Mouse (Mus musculus) liver (tissue): ENCODE data around the gene Gar1.

ENCODE experiments used
- DNase-seq: peaks from one replicate; pipeline ENCODE4 v3.0.0-alpha.2; 2020; ENCODE audit warnings: mixed read lengths

Gar1 gene

DNA sequence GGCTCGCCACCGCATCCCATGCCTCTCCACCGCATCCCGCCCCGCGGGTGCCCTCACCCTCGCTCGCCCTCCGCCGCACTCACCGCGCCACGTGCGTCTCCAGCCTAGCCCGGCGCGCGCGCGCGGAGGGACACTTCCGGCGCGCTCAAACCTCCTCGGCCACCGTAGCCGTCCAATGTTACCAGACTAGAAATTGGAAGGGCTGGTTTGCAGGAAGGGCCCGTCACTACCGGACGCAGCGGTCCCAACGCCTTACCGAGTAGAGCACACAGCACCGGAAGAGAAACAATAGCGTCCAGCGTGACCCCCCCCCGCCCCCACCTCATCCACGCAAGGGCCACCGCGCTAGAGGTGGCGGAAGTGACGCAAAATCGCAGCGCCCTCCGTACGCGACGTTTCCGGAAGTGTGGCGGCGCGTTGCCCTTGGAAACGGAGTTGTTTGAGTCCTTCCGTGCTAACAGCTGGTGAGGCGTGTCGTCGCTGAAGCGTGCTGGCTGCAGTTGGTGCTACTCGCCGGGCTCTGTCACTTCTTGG is at the start of gene Gar1:
Gene Gar1, minus strand, starts transcription at position 362 of the 534 bp plus-strand sequence.
- DNase-seq: peak; percentile 92

- DNase-seq: no peak
Measured at GRCm38 (mm10) chr3:129879913-129880312, 48.7 kb upstream of the Gar1 start.

DNA sequence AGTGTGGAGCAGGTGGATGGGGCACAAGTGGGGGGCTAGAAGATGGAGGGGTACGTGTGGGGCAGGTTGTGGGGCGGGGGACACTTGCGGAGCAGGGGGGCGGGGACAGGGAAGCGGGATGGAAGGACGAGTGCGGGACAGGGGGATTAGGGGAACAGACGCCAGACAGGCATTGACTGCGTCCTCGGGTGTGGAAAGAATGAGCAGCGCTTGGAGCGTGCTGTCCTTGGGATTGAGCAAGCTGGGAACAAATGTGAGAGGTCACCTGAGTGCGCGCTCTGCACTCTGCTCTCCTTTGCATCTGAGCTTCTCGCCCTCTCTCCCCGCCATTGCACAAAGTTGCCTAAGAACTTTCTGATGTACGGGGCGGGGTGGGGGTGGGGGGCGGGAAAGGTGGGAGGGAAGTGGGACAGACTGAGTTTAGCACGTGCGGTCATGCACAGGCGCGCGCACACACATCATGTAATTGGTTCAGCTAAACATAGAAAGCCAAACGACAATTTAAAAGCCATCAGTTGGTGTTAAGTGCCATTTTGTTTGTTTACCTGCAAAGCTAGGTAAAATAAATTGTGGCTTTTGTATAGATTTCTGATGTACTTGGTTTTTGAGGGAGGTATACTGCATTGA is 48.0 kb upstream of the Gar1 start:
- DNase-seq: peak; percentile 63

- DNase-seq: peak; percentile 91
Measured at GRCm38 (mm10) chr3:129878405-129879021, 47.3 kb upstream of the Gar1 start, which contains the start of gene Pla2g12a. TSS of gene Pla2g12a (plus strand) at chr3:129878606.

DNA sequence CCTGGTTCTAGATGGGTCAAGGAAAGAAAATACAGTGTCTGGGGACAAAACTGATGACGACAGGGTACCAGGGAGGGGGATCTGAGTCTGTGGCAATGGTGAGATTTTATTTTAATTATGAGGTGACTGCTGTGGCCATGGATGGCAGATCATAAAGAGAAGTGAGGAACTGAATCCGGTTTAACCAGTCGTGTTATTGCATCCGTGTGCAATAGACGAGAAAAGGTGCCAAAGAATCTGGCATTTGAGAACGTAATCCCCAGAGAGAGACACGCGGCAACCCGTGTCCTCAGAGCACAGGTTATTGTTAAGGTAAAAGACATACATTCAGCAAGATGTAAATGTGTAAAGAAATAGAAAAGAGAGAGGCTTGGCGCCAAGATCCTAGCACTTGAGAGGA is 46.1 kb upstream of the Gar1 start:
- no peak for DNase-seq

DNA sequence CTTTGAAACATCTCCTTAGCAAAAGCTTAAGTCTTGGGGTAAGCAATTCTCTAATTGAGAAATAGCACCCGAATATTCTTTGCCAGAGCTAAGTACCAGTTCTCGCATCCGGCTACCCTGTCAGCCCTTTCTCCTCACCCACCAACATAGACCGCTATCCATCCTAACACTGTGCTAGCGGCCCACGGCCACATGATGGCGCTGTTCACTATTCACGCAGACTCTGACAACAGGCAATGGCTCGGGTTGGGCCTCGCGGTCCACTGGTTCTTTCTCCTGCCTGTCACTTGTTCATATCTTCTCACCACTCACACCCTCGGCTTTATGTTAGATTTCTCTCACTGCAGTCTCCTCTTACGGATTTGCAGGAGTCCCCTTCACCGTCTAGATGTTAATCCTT is 32.5 kb upstream of the Gar1 start:
- DNase-seq: peak; percentile 58

DNA sequence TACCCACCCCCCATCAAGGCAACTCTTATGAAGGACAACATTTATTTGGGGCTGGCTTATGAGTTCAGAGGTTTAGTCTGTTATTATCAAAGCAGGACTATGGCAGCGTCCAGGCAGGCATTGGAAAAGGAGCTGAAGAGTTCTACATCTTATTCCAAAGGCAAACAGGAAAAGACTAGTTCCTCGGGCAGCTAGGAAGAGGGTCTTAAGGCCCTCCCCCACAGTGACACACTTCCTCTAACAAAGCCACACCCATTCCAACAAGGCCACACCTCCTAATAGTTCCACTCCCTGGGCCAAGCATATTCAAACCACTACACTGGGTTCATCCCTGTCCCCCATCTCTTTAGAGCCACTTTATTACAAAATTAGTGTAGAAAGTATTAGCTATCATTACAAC is 31.4 kb upstream of the Gar1 start:
- DNase-seq: no peak

- DNase-seq: no peak
Measured at GRCm38 (mm10) chr3:129846846-129847245, 15.7 kb upstream of the Gar1 start.

- no peak for DNase-seq
Measured at GRCm38 (mm10) chr3:129845868-129846267, 14.7 kb upstream of the Gar1 start.

DNA sequence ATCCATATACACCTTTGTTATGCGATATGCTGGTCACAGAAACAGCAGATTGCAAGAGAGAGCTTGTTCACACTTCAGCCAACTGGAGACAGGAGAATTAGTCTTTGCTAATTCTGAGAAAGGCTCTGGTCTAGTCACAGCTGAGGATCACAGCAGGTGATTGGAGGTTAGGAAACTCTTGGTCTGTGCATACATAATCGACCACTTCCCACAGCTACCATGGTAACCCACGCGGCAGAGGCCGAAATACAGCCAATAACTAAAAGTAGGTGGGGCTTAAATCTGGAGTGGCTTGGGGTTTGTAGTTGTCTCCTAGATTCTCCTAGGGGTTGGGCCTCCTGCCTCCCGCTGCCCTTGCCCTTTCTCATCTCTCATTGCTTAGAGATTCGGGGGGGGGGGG is 6.8 kb upstream of the Gar1 start:
- peak; percentile 14 for DNase-seq

DNA sequence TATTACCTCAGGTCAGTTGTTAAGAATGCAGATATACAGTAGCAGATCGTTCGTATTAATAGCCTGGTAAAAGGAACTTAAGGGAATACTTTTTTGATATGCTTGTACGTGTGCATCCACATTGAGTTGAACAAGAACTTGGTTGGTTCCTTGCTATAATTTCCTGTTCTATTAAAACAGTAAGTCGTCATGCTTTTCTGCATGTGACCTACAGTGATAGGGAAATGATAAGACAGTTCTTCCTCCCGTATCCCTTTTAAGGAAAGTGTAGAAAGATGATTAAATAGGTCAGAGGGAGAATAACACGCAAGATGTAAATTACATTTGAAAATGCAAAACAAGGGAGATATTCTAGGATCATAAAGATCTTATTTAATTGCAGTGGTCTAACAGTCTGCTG is 5.8 kb upstream of the Gar1 start:
- no peak for DNase-seq

- peak; percentile 35 for DNase-seq
Measured at GRCm38 (mm10) chr3:129836051-129836697, 5.0 kb upstream of the Gar1 start.

- no peak for DNase-seq
Measured at GRCm38 (mm10) chr3:129835388-129835934, 4.3 kb upstream of the Gar1 start, which contains the start of gene Cfi. TSS of gene Cfi (plus strand) at chr3:129835884.

GRCm38 (mm10) chr3:129830626-129831025 is 570 bp downstream of the Gar1 start:
- DNase-seq: peak; percentile 58

GRCm38 (mm10) chr3:129827691-129828090 is 3.5 kb downstream of the Gar1 start:
- no peak for DNase-seq

DNA sequence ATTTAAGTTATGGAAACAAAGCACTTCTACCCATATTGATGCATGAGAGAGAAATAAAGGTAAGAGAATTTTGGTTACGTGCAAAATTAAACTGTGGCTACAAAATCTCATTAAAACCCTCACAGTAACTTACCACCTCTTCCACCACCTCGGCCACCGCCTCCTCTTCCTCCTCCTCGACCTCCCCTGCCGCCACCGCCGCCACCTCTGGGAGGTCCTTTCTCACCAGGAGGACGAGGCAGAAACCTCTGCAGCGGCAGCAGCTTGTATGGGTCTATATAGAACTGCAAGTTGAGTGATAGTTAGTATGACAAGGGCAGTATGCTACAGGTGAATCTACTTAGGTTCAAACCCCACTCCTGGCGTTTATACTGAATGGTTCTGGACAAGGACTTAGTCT is 4.5 kb downstream of the Gar1 start:
- DNase-seq: no peak

DNA sequence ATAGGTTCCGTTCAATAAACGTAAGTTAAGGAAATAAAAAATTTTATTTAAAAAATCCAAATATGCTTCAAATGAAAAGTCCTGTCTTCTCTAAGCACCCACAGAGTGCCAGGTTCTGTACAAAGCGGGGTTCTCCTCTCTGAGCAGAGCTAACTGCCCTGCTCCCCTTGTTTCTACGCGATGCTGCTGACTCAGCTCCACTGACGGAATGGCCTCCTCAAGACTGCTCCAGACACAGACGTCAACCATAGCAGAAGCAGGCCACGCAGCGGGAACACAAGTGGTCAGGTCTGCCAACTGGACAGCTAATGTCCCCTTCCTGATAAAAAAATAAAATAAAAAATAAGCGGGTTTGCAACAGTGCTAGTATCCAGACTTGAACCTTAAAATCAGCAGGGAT is 6.3 kb downstream of the Gar1 start:
- no peak for DNase-seq

DNA sequence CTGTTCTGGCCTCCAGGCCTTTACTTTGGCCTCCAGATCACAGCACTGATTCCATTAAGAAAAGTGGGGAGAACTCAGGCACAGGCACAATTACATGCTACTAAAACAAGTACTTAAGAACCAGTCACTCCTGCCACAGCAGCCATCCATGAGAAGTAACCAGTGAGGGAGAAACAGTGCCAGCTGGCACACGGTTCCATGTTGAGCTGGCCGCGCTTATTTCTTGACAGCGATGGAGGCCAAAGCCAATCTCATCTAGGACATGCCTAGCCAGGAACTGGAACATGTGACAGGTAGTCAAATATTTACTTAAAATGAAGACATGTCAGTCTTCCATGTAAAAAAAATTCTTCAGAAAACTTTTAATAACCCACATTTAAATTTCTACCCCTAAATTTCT is 7.0 kb downstream of the Gar1 start:
- DNase-seq: no peak

GRCm38 (mm10) chr3:129823293-129823692 is 7.9 kb downstream of the Gar1 start:
- no peak for DNase-seq

DNA sequence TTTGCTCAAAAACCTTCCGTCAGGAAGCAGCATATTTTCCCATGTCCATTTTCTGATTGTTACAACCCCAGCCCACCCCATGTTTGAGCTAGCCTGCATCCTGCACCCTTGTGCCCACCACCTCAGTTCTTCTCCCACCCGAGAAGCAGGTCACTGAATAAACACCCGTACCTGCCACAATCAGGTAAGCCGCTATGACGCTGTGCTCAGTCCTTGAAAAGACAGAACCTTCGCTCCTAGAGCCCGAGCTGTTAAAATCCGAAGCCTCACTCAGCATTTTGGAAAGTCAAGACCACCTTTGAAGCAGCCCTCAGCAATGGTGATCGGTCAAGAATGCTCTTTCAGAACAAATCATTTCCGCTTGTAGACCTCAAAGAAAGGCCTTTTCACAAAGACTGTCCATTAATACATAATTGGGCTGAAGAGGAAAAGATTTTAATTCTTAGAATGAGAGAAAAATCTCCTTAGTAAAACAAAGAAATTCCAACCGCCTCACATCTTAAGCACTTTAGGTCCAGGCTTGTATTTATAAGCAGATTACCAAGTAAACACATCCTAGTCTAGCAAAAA is 8.9 kb downstream of the Gar1 start, which contains the start of gene Rrh:
Gene Rrh, minus strand, starts transcription at position 382 of the 570 bp plus-strand sequence.
- no peak for DNase-seq

- no peak for DNase-seq
Measured at GRCm38 (mm10) chr3:129821736-129822135, 9.5 kb downstream of the Gar1 start.

- no peak for DNase-seq
Measured at GRCm38 (mm10) chr3:129820847-129821246, 10.3 kb downstream of the Gar1 start.

DNA sequence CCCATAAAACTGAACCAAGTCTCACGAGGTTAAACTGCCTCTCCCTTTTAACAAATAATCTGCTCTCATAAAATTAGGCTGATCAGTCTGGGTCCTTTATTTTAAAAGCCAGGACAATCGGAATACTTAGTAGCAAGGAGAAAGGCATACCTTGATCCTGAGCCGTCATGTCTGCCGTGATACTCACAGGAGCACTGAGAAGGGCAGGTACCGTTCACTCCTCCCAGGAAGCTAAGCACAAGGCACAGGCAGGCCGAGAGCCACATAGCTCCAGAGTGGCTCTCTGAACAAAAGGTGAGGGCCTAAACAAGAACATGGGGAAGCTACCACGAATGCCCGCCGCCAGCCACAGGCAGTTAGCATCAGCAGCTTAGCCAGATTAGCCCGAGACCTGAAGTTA is 27.4 kb downstream of the Gar1 start, which contains the start of gene Lrit3:
Gene Lrit3, minus strand, starts transcription at position 266 of the 400 bp plus-strand sequence.
- DNase-seq: no peak
